Mouse (Mus musculus) thymus, adult 2 months (tissue): ENCODE measurements around the gene Igfbp6.

Experiments used
- CTCF ChIP-seq: fragments of 200-500 bp; IDR thresholded peaks from 2 replicates; pipeline ENCODE4 v1.5.1; 2012; ENCODE audit warnings: mild to moderate bottlenecking, control low read depth, low read length, moderate library complexity, borderline replicate concordance; ENCODE audit not compliant: control insufficient read depth, poor library complexity, insufficient read depth; ENCODE audit errors: extremely low read depth
- POLR2A ChIP-seq: fragments of 200-500 bp; IDR thresholded peaks from 2 replicates; pipeline ENCODE4 v1.6.1; 2012; ENCODE audit warnings: mild to moderate bottlenecking, low read length, control low read depth, moderate library complexity; ENCODE audit not compliant: control insufficient read depth, poor library complexity, insufficient read depth; ENCODE audit errors: extremely low read depth

GRCm38 (mm10) chr15:102146882-102147281, 2.7 kb downstream of the Igfbp6 start:
- TF ChIP-seq POLR2A: no peak
- no peak for TF ChIP-seq CTCF
